Mouse (Mus musculus): ENCODE data around the gene Msh4.

Msh4 gene

DNA sequence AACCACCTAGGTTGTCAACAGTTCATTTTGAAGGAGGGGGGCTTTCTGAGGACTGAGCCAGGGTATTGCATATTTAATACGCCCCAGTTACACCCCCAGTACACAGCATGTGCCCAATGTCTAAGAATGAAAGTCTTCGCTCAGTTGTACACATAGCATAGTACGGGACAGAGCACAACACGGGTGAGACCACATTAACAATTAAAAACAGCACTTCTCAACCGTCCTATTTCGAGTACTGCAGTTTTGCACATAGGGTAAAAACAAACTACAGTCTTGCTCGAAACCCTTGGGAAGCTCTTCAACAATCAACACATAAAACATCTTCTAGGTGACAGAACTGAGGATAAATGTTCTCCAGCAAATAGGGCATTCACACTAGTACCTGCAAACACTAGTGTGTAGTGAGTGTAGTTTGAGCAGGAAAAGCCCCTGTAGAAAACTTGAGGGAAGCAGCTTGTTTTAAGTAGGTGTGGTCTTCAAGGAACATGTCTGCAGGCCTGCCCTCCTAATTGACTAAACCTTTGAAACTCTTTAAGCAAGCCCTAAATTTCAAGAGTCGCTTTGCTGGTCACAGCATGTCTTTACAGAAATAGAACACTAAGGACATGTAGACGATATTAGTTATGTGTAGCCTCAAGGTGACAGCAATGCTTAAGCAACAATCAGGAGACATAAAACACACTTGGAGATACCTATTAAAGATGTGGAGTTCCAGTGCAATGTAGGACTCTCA lies at the start of gene Msh4:
TSS of gene Msh4 (minus strand) at position 3 of the 736 bp plus-strand sequence.
- DNase-seq: no peak

DNA sequence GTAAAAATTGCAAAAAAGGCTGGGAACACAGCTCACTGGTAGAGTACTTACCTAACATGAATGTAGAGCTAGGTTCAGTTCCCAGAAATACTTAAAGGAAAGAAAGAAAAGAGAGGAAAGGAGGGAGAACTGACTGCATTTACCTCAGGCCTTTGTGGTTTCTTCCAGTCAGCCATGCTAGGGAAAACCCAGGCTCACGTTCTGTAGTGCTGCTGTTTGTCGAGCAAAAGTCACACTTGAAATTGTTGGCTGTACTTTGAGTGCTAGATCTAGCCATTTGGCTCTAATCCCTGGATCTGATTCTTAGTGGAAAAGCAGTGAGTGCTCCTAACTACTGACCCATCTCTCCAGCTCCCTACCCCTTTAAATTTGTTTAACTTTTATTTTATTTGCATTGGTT lies 42.2 kb upstream of the Msh4 start:
- no peak for DNase-seq

DNA sequence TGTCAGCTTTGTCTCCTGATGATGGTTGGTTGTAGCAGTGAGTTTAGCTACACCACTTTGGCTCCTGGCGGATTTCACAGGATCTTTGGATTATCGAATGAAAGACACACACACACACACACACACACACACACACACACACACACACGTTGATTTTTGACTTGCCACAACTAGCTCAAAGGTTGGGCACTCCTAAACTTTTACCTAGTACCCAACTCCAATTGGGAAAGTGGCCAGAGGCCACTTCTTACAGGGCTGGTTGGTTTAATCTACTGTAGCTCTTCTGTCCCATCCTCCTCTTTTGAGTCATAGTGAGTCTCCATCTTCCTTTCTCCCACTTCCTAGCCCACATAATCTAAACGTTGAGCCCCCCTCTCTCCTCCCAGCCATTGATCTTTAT lies 41.3 kb upstream of the Msh4 start:
- no peak for DNase-seq

DNA sequence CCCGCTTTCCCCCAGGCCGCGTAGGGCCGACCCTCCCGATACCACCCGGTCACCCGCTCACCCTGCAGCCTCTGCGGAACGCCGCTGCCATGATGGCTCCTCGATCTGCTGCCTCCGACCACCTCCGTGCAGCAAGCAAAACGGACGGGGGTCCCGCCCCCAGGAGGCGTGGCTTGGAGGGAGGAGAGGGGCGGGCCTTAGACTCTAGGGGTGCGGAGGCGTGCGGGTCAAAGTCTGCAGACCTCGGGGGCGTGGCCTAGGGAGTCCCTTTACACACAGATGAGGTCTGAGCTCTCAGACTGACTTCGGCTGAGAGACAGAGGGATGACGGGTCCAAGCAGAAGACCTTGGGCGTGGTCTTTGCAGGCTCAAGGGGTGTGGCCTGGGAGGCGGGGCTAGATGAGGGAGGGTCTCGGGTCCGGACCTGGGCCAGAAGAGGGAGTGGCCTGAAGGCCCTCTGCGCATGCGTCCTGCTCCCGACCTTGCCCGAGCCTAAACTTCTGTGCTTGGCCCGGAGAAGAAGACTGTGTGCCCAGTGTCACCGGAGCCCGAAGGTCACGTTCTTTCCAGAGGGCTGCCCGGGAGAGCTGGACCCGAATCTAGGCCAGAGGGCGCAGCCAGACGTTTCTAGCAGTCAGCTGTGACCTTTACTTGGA lies 38.5 kb upstream of the Msh4 start, which contains the start of gene Acadm:
TSS of gene Acadm (minus strand) at position 298 of the 656 bp plus-strand sequence.
- DNase-seq: peak; percentile 99

DNA sequence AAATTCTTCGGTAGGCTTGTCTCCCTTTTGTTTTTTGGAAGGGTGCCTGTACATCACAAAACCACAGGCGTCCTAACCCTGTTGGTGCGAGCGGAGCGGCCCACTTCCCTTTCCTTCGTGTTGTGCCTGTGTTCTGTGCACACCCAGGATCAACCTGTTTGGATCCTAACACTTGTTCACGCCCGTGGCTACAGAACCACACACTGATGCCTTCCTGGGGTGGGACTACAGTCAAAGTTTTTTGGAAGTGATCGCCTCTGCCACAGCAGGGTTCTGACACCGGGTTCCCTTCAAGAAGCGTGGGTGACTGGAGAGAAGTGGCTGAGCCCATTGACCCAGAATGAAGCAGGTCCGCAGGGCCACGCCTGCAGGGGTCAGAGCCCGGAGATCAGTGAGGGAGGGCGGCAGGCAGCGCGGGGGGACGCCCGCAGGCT lies 38.0 kb upstream of the Msh4 start:
- no peak for DNase-seq

DNA sequence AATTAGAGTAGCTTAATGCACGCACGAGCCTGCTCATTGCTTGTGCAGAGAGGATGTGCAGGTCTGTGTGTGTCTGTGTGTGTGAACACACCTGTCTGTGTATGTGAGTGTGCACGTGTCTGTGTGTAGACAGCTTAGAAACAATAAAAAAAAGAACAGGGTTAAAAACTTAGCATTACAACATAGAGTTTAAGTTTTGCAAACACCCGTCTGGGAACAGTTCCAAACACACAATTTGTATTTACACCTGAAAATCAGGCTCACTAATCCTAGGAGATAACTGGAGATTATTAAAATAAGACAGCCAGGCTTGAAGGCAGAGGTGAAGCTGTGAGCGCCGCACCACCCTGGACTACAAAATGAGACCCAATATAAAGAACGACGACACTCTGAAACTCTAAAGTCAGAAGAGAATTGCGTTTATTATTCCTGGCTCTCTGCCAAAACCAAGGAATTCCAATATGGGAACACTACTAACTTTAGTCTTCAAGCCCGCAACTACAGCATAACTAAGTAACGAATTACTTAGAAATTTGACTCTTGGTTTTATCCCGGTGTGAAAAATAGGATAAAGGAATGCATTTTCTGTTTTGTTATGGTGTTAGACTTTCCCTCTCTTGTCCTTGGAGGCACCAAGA lies 37.2 kb upstream of the Msh4 start:
- no peak for DNase-seq

DNA sequence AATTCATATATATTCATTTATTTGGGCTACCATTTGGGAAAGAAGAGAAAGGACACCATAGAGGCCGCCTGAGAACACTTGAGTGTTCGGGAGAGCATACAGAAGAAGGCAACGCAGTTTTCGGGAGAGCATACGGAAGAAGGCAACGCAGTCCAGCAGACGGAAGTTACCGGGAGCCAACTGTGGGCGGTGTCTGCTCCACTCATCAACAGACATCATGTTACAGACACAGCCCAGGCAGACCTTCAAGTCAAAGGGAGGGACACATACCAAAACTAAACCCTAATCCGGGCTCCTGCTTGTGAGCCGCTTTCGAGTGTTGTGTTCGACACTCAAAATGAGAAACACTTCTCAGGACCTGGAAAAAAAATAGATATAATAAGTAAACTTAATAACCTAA lies 35.7 kb upstream of the Msh4 start:
- DNase-seq: no peak

DNA sequence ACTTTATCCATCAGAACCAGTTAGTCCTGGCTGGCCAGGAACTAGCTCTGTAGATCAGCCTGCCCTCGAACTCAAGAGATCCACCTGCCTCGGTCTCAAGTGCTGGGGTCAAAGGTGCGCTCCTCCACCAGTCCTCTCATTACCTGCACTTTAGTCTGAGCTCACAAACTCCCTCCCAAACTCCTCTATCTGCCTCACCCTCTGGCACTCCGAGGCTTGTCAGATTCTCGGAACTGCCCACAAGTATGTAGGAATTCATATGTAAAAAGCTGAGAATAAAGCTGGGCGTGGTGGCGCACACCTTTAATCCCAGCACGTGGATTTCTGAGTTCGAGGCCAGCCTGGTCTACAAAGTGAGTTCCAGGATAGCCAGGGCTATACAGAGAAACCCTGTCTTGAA lies 34.5 kb upstream of the Msh4 start:
- DNase-seq: no peak

DNA sequence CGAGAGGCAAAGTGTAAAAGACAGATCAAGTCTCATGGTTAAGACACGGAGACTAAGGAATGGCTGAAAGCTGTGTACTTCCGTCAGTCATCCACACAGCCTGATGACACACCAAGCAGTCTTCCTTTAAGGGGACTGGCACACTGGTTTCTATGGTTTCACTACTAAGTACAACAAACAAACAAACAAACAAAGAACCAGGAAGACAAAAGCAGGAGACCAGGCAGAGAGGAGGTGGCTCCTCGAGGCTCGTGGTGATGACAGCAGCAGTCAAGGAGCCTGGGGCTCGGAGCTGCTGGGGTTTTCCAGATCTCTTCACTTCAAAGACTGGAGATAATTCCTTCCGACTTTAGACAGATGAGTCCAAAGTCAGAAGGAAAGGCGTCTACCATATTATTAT lies 34.1 kb upstream of the Msh4 start:
- DNase-seq: no peak

DNA sequence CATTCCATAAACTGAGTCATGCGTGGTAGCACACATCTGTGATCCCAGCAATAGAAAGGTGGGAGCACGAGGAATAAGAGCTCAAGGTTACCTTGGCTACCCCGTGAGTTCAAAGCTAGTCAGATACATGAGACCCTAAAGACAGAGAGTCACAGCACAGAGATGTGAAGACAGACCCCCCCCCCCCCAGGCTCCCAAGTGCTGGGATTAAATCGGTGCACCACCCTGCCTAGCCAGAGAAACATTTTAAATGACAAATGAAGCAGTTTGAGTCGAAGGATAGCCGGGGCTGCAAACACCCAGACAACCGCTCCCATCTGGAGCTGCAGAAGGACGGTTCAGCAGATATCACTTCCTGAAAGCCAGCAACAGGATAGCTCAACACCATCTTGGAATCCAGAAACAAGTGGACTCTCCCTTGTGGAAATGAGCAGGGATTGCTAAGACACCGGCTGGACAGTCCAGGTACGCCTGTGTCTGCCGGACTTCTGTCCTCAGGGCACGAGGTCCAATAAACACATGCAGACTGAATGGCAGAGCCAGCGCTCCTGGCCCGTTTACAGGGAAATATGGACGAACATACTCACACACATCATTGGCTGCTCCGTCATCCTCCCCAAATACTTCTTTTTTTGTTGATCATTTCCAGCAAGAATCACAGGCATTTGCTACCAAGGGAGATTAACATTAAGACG lies 31.3 kb upstream of the Msh4 start:
- DNase-seq: peak in 1 of 2 experiments; percentile 29

DNA sequence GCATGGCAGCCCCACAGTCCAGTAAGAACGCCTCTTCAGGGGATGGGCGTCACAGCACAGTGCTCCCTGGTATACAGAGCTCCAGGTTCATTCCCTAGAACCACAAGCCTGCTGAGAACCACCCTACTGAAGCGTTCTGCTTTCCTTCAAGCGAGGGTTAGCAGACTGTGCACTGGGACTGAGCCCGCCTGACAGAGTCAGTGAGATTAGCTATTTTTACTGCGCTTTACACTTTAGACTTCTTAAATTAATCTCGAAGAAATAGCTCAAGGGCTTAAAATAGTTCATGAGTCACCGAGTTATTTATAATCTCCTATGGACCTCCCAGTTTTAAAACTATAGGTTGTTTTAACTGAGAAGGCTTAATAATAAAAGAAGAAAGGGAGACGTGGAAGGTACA lies 29.9 kb upstream of the Msh4 start:
- no peak for DNase-seq

DNA sequence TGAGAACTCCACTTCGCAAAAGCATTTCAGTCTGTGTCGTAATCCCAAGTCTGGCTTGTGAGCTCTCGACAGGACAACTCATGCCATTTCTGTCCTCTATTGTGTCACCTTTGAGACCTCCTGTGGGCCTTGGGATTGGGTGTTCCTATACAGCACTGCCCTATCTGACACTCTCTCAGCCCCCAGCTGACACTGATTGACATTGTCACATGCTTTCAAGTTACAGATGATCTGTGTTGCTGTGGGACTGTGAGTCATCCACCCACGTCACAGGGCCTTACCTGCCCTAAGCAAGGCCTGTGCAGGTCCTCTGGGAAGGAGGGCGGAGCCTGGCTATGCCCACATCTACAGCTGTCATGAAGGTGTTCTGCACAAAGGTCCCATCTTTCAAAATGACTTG lies 26.5 kb upstream of the Msh4 start:
- no peak for DNase-seq

DNA sequence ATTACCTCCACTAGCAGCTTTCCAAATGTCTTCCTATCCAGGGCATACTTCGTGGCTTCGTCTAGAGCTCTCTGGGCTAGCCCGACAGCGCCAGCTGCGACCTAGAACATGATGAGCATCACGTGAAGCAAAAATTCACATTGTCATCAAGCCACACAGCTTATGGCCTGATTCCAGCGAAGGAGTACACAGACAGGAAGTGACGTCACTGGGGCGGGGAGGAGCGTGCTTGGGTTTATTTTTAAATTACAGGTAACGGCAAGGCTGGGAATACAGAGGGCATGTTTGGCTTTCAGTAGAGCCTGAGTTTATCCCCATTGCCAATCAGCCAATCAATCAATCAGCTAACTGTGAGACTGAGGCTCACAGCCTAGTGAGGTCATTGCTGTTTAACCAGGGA lies 23.6 kb upstream of the Msh4 start:
- DNase-seq: no peak

DNA sequence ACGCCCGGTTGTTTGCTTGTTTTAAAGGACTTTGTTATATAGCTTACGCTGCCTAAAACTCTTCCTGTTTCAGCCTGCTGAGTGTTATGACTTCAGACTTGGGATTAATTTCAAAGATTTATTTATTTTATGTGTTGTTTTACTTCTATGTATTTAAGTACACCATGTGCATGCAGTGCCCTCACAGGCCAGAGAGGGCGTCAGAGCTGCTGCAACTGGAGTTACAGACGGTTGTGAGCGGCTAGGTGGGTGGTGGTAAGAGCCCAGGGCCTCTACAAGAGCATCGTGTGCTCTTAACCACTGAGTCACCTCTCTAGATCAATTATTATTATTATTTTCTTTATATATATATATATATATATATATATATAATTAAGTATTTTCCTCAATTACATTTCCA lies 20.4 kb upstream of the Msh4 start:
- no peak for DNase-seq

DNA sequence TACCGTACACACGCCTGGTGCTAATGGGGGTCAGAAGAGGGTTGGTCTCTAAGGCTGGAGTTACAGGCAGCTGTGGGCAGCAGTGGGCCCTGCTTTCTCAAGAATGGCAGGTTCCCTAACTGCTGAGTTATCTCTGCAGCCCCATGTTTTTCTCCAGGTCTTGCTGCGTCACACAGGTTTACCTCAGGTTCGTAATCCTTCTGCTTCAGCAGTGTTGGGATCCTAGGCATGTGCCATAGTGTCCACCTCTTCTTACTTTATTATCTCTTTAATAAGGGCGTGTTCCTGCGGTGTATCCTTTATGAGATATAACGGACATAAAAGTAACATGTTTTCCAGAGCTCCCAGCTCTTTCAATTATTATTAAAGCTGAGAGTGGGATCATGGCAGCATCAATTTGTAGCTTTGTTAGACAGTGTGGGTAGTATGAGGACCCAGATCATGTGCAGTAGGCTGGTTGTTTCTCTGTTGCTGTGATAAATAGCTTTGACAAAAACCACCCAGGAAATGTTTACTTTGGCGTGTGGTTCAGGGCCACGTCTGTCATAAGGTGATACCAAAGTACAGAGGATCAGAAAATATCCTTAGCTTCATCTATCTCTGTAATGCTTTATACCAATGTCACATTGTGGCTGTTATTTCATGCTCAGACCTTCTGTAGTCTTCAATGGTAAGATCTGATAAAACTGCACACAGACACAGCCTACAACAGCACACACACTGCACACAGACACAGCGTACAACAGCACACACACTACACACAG lies 15.4 kb upstream of the Msh4 start:
- no peak for DNase-seq

DNA sequence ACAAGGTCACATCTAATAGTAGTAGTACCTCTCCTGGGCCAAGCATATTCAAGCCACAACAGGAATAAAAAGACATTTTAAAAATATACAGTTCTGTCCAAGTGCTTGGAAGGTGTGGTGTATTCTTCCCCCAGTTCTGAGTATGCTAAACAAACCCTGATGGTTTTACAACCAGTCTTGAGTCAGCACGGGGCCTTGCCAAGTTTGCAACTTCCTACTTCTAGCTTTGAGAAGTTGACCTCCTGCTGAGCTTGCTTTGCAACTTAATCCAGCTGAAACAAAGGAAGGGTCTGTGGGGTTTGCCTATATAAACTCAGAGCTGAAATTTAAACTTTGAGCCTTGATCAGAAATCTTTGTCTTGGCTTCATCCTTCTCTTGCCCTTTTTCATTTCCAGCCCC lies 11.3 kb upstream of the Msh4 start:
- DNase-seq: no peak

DNA sequence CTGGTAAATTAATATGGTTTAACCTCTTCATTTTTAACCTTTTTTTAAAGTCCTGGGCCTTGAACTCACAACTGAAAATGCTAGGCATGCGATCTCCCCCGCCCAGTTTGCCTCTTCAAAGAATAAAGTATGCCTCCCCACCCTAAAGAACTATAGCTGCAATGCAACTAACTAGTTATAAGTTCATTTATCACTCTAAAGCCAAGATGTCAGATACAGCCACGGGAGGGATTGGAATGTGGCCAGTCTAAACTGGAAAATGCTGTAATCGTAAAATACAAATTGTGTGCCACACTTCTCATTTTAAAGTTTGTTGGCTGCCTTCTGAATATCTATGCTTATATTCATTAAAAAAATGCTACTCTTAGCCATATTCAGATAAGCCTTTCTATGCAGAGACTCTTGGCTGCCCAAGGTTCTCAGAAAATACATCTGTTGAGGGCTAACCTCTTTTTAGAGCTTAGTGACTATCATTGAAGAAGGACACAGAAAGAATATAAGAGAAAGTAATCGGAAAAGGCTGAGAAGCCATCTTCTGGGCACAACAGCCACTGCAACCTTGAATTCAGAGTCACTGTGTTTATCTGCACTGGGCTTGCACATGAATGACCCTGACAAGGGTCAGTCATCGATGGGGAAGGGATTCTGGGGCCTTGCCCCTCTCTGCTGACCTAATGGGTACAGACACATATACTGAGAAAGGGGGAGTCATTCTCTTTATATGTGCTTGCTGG lies 7.7 kb upstream of the Msh4 start:
- peak in 1 of 2 experiments; percentile 21 for DNase-seq

DNA sequence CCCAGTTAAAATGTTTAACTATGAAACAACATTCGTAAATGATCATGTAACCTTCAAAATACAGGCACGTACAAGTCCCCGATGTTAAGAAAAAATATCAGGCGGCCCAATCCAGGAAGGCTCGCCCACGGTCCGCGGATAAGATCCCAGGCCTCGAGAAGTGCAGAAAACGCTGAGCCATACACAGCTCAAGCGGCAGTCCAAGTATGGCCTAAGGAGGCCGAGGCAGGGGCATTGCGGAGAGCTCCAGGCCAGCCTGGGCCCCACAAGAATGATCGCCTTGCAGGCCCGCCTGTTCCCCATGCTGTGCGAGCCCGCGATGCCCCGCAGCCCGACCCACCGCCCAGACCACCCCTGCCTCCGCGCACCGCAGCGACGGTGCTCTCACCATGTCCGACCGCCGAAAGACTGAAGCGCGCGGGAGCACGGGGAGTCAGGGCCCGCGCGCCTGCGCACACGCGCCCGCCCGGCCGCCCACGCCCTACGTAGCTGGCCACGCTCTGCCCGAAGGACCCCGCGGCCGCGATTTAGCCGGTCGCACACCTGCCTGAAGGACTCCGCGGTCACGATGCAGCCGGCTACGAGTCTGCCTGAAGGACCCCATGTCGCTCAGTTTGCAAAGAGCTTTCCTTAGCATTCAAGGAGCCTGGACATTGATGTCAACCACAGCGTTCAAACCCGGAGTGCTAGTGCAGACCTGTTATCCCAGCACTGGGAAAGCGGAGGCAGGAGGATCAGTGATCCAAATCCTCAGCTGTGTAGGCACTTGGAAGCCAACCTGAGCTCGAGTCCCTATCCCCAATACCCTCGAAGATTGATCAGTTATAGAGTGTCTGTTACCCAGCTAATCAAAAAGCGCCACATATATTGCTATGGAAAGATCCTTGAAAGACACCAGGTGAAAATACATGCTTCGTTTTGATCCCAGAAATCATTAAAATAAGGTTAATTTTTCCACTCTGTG lies 6.9 kb upstream of the Msh4 start, which contains the start of gene Rabggtb:
TSS of gene Rabggtb (minus strand) at position 464 of the 964 bp plus-strand sequence.
- DNase-seq: peak; percentile 97

DNA sequence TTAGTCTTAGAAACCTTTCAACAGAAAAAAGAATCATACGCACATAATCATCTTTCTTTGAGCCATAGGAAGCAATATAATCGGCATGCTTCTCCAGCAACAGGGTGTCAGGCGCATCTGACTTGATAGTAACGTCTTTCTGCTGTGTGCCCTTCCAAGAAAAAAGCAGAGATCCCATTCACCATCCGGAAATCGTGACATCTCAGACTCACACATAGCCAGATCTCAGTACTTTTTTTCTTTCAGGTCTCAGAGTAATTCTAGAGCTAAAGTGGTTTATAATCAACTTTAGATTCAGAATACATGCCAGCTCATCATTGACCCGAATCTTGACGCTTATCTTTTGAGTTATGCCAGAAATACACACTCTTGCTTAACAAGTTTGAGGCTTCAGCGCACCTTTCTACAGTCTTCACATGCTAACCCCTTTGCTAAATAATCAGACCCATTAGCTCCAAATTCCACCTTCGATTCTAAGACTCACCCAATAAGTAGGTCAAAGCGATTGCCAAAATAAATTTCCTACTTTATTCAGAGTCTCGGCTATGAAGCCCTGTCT lies 6.0 kb upstream of the Msh4 start:
- no peak for DNase-seq

DNA sequence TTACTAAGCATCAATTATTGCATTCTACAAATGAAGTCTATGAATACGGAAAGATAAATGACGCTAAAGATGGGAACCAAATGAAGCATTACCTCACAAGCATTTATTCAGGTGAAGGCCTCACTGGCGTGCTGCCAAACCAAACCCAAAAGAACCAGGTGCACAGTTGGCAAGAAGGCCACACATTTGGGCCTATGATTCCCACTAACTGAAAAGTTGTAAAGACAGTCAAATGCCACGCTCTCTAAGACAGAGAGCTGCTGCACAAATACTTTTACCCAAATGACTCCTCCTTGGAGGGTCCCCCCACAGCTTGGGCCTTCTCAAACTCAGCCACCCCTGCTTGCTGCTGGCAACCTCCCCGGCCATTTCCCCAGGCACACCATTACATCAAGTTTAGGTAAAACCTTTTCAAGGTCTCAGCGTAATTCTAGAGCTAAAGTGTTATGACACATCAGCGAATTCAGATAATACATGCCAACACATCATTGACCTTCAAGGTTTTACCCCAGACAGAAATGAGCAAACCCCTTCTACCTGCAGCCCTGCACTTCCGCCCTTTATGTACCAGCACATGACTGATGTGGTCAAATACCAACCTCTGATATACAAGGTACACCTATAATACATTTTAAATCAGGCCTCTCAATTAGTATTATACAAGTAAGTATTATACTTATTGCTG lies 5.4 kb upstream of the Msh4 start:
- peak; percentile 13 to 28 for DNase-seq

All from kidney, postnatal 4 days (tissue).